Mouse (Mus musculus) megakaryocyte, embryonic 14.5 days (primary cell): ENCODE data around the gene Aven.

Source experiments
- FLI1 ChIP-seq: IDR thresholded peaks from 2 replicates; pipeline ENCODE4 v1.6.1; 2012; ENCODE audit warnings: low read length, inconsistent platforms, mixed read lengths
- GATA1 ChIP-seq: IDR thresholded peaks from 3 replicates; pipeline ENCODE4 v1.6.1; 2012; ENCODE audit warnings: mixed read lengths, low read length, inconsistent platforms, borderline replicate concordance

DNA sequence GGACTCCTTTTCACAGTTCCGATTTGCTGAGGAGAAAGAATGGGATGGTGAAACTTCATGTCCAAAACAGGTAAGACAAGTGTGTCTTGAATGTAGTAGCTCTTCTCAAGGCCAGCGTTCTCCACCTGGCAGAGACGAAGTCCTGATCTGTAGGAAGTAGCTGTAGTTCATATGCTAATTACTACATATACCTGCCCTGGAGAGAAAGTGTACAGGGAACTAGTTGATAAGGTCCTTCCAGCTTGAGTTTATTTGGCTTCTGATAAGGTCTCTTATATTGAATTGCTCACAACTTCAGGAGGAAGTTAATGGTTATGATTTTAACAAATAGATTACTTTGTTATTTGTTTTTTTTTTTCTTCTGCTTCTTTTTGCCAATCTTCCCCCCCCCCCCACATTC, 132.4 kb downstream of the Aven start:
- TF ChIP-seq GATA1: no peak
- no peak for TF ChIP-seq FLI1
